Mouse (Mus musculus) kidney, postnatal 36 days (tissue): Measurements from ENCODE around the gene Efcab7.

Experiments
- DNase-seq, 2 experiments: peaks; one replicate each; pipeline ENCODE4 v3.0.0; 2021 to 2022; ENCODE audit warnings: mixed read lengths in 2 of 2

Efcab7 gene

GRCm38 (mm10) chr4:99829094-99830073 lies at the start of gene Efcab7:
Gene Efcab7, plus strand, starts transcription at chr4:99829198.
- peak; percentile 81 to 88 for DNase-seq

DNA sequence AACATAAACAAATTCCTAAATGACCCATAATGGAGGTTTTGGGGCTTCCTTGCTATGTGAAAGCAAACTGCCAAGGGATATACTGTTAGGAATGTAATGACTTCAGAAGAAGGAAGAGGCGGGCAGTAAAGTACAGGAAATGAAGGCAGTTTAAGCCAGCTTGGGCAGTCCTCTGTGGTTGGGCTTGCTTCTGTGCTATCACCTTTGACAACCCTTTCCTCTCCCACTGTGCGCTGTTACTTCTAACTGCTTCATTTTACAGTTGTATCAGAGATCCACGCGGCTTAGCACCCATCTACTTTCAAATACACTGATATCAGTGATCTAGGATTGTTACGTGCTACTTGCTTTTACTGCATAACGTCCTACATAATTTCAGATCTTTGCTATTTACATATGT lies 36.6 kb upstream of the Efcab7 start:
- no peak for DNase-seq

DNA sequence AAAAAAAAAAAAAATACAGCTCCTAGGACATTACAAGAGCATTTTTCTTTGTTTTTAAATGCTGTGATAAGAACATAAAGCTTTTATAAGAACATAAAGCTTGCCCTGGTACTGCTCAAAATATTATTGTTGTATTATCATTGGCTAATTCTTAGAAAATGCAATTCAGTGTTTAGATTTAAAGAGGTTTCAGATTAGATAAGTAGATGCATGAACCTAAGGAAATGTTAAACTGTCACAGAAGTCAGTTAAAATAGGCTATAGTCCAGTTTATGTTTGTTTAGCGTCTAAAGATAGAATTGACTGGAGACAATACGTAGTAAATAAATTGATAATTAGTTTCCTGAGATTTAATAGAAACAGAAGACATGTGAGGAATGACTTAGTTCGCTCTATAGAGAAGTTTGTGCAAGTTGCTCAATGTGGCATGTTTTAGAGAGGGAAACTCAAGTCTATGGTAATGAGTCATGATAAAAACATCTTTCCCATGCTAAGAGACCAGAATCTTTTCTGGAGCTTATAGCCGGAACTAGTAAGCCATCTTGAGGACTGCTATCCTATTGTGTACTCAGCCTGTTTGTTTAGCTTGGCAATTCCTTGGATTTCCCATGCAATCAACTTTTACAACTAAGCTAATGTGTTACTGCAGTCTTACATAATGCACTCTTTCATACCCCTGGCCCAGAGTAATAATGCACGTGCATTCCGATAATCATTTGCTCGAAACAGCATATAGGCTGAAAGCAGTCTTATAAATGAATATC lies 12.1 kb upstream of the Efcab7 start:
- DNase-seq = no peak

DNA sequence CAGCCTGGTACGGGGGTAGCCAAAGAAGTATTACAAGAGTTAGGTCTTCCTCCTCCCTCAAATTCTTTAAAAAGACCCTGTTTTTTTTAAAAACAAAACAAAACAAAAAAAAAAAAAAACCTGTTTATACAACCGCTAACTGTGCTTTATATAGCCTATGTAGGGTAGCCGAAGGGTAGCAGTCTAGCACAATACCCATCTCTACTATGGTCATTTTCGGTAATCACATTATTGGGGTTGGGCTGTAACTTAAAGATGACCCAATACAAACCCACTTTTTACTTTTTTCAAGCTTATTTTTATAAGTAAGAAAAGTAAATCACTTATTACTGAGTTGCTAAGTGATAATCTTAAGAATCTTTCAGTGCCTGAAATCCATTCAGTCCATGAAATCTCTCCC lies 661 bp upstream of the Efcab7 start:
- no peak for DNase-seq

DNA sequence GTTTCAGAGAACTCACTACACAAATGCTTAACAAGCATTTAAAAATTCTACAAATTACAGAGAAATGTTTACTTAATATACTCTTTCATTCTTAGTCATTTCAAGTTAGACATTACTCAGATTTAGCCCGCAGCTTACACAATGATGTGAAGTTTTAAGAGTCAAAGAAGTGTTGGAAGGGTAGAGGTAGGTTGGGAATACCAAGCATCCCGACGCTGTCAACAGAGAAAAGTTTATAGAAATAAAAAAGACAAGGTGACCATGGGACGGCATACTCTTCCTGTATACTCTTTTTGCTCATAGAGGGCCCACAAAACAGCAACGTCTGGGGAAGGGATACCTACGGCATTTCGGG lies 282 bp upstream of the Efcab7 start:
- DNase-seq = no peak

DNA sequence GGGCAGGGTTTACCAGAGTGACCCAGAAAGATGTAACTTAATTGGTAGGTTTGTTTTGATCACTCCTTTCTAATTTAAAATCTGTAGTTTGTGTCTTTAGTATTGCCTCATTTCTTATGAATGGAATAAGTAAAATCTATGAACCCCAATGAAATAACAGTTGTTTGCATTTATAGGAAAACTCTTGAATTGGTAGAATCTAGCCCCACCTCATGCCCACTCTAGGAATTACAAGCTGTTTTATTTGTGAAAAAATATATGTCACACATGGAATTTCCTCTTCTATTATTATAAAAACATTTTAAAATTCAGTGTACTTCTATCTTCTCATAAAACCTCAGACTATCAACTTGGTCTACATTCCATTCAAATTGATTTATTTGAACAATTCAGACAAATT lies 52.9 kb downstream of the Efcab7 start:
- DNase-seq = peak; percentile 4 to 31

DNA sequence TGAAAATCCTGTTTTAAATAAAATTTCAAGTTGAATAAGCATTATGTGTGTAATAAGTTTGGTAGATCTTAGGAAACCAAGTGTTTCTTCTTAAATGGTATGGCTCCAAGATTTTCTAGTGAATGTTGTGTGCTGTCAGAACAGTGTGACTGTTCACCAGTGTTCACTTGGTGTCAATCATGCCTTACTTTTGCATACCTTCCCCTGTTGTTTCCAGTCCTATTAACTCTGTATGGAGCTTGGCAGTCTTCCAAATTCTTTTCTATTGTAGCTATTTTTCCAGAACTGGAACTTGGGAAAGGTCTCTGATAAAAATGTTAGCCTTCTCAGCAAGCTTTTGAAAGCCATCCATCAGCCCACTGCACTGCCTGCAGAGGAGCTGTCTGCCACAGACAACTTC lies 53.4 kb downstream of the Efcab7 start:
- DNase-seq = no peak

- no peak for DNase-seq
Measured at GRCm38 (mm10) chr4:99913894-99914451, 85.0 kb downstream of the Efcab7 start.

DNA sequence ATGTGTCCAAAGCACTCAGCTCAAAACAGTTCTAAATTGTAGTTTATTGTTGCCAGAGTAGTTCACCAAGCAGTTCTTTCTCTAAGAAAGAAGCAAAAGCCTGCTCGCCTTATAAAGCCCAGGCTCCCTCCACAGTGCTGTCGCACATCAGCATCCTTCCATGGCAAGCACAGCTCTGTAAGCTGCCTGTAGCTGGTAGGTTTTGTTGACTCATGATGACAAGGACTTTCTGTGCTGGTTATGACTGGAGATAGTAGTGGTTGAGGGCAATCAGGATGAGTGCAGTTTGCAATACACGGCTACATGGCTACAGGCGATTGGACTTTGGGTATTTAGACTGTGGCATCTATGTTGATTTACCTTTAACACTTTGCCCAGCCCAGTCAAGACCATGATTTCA lies 97.4 kb downstream of the Efcab7 start:
- DNase-seq = no peak

DNA sequence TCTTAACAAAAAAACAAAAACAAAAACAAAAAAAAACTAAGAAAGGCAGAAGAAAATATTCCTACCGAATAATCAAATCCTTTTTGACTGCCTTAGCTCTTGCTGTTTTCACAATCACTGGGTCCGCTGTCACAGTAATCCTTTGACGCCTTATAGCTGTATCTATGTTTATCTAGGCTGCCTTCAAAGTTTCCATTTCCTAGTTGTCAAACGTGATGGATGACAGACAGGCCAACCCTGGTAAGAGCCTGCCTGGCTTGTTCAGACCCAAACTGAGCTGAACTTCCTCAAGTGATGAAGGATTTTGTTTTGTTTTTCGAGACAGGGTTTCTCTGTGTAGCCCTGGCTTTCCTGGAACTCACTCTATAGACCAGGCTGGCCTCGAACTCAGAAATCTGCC lies 99.5 kb downstream of the Efcab7 start:
- DNase-seq = no peak

DNA sequence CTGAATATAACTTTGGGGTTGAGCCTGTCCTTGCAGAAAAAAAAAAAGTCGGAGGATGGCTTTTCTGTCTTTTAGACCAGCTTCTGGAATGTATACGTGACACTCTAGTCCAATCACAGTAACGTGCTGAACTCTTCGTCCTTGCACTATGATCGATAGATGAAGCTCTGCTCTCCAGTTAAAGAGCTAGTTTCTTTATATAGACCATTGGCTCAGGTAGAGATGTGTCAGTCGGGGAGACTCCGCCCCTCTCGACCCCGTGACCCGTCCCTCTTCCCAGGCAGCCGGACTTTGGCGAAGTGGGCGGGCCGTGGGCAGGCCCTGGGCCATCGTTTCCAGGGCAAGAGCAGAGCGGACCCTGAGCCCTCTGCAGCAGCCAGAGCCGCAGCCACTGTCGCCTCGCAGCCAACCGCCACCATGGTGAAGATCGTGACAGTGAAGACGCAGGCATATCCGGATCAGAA lies 100.2 kb downstream of the Efcab7 start, which contains the start of gene Pgm1:
TSS of gene Pgm1 (plus strand) at position 266 of the 464 bp plus-strand sequence.
- DNase-seq = peak; percentile 96 to 97

DNA sequence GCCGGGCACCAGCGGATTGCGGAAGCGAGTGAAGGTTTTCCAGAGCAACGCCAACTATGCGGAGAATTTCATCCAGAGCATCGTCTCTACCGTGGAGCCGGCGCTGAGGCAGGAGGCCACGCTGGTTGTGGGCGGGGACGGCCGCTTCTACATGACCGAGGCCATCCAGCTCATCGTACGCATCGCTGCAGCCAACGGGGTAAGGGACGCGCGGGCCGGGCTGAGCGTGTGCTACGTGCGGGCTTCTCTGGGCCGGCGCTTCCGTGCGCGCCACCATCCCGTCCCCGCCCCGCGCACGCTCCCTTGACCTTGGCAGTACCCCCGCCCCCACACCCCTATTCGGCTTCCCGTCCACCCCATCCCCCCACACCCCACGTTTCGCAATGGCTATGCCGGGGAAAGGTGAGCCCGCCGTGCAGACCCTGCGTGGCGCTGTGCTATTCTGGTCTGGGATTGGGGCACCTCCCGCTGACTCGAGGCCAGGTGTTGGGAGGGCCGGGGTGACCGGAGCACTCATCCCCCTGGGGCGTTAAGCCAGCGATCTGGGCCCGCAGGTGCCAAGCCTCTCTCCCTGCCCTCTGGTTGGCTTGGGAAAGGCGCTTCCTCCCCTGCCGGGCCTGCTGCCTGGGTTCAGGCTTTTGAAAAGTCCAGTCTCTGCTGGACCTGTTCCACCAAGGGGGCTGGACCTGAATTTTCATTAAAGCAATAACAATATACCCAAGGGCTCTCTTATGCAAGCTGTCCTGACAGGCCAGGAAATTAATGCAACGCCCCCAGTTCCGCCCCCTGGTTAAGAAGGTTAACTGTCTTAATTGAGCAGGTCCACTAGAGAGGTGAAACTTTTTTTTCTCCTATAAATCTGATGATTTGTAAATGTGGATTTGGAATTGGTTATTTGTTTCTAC lies 100.9 kb downstream of the Efcab7 start, which contains the start of gene Itgb3bp:
TSS of gene Itgb3bp (minus strand) at position 201 of the 905 bp plus-strand sequence.
- DNase-seq = peak; percentile 85 to 93

DNA sequence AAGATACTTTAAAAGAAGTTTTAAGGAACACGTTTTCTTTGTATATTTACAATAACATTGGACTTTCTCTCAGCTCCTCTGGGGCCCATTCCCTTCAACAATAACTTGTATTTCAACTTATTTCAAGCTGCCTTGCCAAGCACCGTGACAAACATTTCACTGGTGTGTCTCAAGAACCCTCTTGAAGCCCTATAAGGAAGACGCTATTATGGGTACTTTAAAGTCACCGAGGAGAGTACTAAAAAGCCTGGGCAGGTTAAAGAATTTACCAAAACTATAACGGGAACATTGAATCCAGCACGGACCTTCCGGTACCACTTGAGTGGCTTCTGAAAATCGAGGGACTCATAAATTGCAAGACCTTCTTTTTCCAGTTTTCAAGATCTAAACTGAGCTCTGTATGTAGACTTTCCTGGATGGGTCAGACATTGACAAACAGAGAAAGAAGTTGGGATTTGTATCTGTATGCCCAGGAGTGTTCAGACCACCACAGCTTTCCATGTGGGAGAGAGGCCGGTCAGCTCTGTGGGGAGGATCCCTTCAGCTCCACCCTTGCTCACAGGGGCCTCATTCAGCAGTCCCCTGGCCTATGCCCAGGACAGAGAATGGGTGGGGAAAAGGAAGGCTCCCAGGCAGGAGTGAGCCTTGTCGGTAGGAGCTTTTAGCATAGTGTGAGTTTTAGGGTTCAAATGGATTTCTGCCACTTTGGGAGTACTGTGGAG lies 101.7 kb downstream of the Efcab7 start:
- peak; percentile 25 to 31 for DNase-seq

- DNase-seq = no peak
Measured at GRCm38 (mm10) chr4:99931240-99931580, 102.2 kb downstream of the Efcab7 start.

DNA sequence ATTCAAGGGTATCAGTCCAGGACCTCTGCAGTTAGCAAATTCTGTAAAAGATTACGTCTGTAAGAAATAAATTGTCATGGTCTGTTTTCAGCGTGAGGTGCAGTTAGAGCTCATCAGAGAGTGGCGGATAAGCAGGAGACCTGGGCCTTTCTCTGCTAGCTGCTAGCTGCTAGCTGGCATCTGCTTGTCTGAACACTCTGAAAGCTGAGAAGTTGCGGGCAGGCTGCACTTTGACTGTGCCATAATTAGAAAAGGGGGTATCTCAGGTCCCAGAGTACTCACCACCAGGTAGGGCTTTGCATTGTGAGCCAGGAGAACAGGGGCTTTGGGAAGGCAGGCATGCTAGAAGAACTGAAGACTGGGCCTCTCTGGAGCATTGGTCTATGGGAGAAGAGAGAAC lies 102.8 kb downstream of the Efcab7 start:
- no peak for DNase-seq

DNA sequence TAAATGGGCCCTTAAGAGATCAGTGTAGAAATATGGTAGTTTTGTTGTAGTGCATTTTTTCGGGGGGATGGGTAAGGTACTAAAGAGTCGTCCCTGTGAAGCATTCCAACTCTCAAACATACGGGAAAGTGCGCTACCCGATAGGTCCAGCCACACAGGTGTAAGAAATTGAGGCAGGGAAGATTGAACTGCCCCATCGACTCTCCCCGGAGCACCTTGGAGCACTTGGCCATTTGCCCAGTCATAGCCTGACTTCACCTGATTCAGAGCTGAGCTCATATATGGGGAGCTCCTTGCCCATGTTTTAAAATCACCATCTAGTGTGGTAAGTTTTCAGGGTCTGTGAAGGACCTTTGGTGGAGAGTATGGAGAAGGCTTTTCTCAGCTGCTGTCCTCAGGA lies 105.9 kb downstream of the Efcab7 start:
- DNase-seq = peak in 1 of 2 experiments; percentile 54

GRCm38 (mm10) chr4:99936278-99936677 lies 107.3 kb downstream of the Efcab7 start:
- no peak for DNase-seq

DNA sequence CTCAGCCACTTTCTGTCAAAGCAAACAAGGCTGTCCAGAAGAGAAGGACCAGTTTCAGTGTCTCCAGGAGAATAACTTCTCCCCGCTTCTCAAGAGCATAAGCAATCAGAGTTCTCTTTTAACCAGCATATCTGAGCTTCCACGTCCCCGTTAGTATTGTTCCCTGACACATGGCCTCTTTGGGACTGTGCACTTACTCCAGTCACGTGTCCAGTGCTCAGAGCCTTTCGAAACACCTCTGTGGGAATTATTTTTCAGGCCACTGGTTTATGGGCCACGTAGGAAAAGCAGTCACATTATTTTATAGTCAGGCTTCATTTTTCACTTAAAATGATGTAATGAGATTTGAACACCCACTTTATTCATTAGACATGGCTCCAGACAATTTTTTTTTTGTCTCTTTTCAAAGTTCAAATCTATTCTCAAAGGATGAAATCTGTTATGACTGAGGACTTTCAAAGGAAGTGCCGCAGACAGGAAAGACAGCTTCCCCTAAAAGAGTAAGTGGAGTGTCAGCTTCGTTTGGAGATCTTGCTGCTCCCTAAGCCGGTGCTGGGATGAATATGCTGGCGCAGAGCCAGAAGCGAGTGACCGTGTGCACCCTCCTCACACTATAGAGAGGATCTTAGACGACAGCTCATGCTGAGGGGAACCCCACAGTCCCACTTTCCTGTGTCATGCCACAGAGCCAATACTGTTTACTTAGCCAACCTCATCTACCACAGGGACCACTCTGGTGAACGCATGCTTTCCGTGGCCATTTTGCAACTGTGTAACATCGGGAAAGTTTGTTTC lies 110.9 kb downstream of the Efcab7 start:
- DNase-seq = no peak

- DNase-seq = peak; percentile 35 to 54
Measured at GRCm38 (mm10) chr4:99941655-99942414, 112.8 kb downstream of the Efcab7 start.

- no peak for DNase-seq
Measured at GRCm38 (mm10) chr4:99944606-99945005, 115.6 kb downstream of the Efcab7 start.
